Mouse (Mus musculus) bone marrow, adult 2 months (tissue): ENCODE measurements around the gene Dzip1l.

Experiments
- CTCF ChIP-seq: fragments of 200-500 bp; IDR thresholded peaks from 2 replicates; pipeline ENCODE4 v1.5.1; 2011; ENCODE audit warnings: low read length, control low read depth; ENCODE audit not compliant: control insufficient read depth, insufficient read depth
- POLR2A ChIP-seq: fragments of 200-500 bp; IDR thresholded peaks from 2 replicates; pipeline ENCODE4 v1.6.1; 2011; ENCODE audit warnings: low read depth, mild to moderate bottlenecking, control low read depth, low read length, borderline replicate concordance; ENCODE audit not compliant: control insufficient read depth

GRCm38 (mm10) chr9:99702215-99702614 is 72.9 kb downstream of the Dzip1l start:
- TF ChIP-seq CTCF (no peak), POLR2A (no peak)
